Mouse (Mus musculus) stomach, postnatal 0 days (tissue): Measurements from ENCODE around the gene Pik3c2g. TPM values are rescaled to one million over a fixed set of nuclear protein-coding genes. Genes with fewer than 3 reads are reported as not detected.

Experiments
- ATAC-seq: fragments of 200-750 bp; cut with Nextera tagmentation; 2 replicates; pipeline ENCODE4 v1.8.0; 2017; ENCODE audit not compliant: low FRiP score, low TSS enrichment
- DNase-seq: peaks from one replicate; pipeline ENCODE4 v3.0.0-alpha.2; 2016; ENCODE audit warnings: low spot score
- H3K27ac ChIP-seq: fragments of 300-500 bp; sonication (generic); replicated peaks from 2 replicates; pipeline ENCODE4 v1.5.1; 2014; ENCODE audit warnings: mild to moderate bottlenecking, control low read depth
- H3K27me3 ChIP-seq: fragments of 300-500 bp; sonication (generic); 2 replicates; pipeline ENCODE4 v1.6.1; 2014; ENCODE audit warnings: low read length; ENCODE audit not compliant: control insufficient read depth, insufficient read depth
- H3K36me3 ChIP-seq: fragments of 300-500 bp; sonication (generic); 2 replicates; pipeline ENCODE4 v1.6.1; 2014; ENCODE audit warnings: low read length, mixed read lengths; ENCODE audit not compliant: control insufficient read depth, insufficient read depth
- H3K4me1 ChIP-seq: fragments of 300-500 bp; sonication (generic); replicated peaks from 2 replicates; pipeline ENCODE4 v1.6.1; 2014; ENCODE audit warnings: antibody characterized with exemption; ENCODE audit not compliant: control insufficient read depth, insufficient read depth
- H3K4me2 ChIP-seq: fragments of 300-500 bp; sonication (generic); replicated peaks from 2 replicates; pipeline ENCODE4 v1.6.1; 2014; ENCODE audit warnings: low read depth, mild to moderate bottlenecking, control low read depth, moderate library complexity
- H3K4me3 ChIP-seq: fragments of 300-500 bp; sonication (generic); 2 replicates; pipeline ENCODE4 v1.5.1; 2014; ENCODE audit warnings: low read depth, low read length, control low read depth
- H3K9ac ChIP-seq: fragments of 300-500 bp; sonication (generic); 2 replicates; pipeline ENCODE4 v1.6.1; 2014; ENCODE audit warnings: mild to moderate bottlenecking, low read length, control low read depth, mixed read lengths
- H3K9me3 ChIP-seq: fragments of 300-500 bp; sonication (generic); 2 replicates; pipeline ENCODE4 v1.6.1; 2016; ENCODE audit warnings: low read length; ENCODE audit not compliant: control insufficient read depth
- CTCF ChIP-seq: IDR thresholded peaks from 2 replicates; pipeline ENCODE4 v1.5.1; 2016; ENCODE audit warnings: antibody characterized with exemption, low read depth, mild to moderate bottlenecking, moderate library complexity
- EP300 ChIP-seq: optimal IDR thresholded peaks from 2 replicates; pipeline ENCODE3; 2016; ENCODE audit warnings: antibody characterized with exemption
- WGBS: fragments of 180-500 bp; shearing (Covaris S2); extraction: QIAGEN DNeasy Blood & Tissue Kit; methylation state at CpG from one replicate; pipeline ENCODE4 v1.1.7; 2014; 5-methylcytosine and 5-hydroxymethylcytosine counted together
- polyA plus RNA-seq: library from polyadenylated mRNA; unstranded; fragments of >200 nt; fragmentation: Nextera tagmentation; extraction: Ambion mirVana; gene quantifications from 2 replicates; pipeline ENCODE4 v1.2.1, GENCODE M21; 2015

The Pik3c2g gene
- polyA plus RNA-seq, 1 experiment from 2014 or later: 5.1 TPM

- Histone ChIP-seq H3K4me3 (no peak overlapping the region), H3K36me3 (no peaks in the 10 kb centered on the region), H3K27ac (no peak overlapping the region), H3K4me1 (no peaks in the 10 kb centered on the region), H3K4me2 (no peak overlapping the region), H3K9ac (no peak overlapping the region), H3K9me3 (no peaks in the 10 kb centered on the region), H3K27me3 (no peaks in the 10 kb centered on the region)
- TF ChIP-seq CTCF (peak; percentile 60), EP300 (no peak)
- WGBS: 38% methylated on average over 2 of the region's 2 CpGs
- DNase-seq: no peak
- ATAC-seq: no peak
Observed at GRCm38 (mm10) chr6:139596433-139596832, 9.4 kb downstream of the Pik3c2g start.

GRCm38 (mm10) chr6:139599216-139599615, 12.2 kb downstream of the Pik3c2g start:
- H3K4me1 ChIP-seq: no peaks in the 10 kb centered on the region
- no peaks in the 10 kb centered on the region for H3K9me3 ChIP-seq
- no peak for TF ChIP-seq CTCF
- H3K27me3 ChIP-seq: no peaks in the 10 kb centered on the region
- WGBS: 59% methylated on average over 1 of the region's 1 CpGs
- ATAC-seq (no peak), DNase-seq (no peak)
- no peaks in the 10 kb centered on the region for H3K36me3 ChIP-seq
- H3K9ac ChIP-seq: no peak overlapping the region
- no peak overlapping the region for H3K27ac ChIP-seq
- H3K4me3 ChIP-seq: no peak overlapping the region
- H3K4me2 ChIP-seq: no peak overlapping the region

- no peak for DNase-seq
- Histone ChIP-seq H3K9ac (no peak overlapping the region), H3K4me2 (no peak overlapping the region), H3K36me3 (no peaks in the 10 kb centered on the region), H3K27ac (no peak overlapping the region), H3K27me3 (no peaks in the 10 kb centered on the region), H3K9me3 (no peaks in the 10 kb centered on the region), H3K4me3 (no peak overlapping the region), H3K4me1 (no peaks in the 10 kb centered on the region)
- WGBS: 88% methylated on average over 4 of the region's 4 CpGs
- no peak for TF ChIP-seq EP300
- TF ChIP-seq CTCF: no peak
- ATAC-seq: no peak
Observed at GRCm38 (mm10) chr6:139618774-139619173, 31.8 kb downstream of the Pik3c2g start.

GRCm38 (mm10) chr6:139624756-139625155, 37.7 kb downstream of the Pik3c2g start:
- TF ChIP-seq EP300 (no peak), CTCF (no peak)
- no peaks in the 10 kb centered on the region for H3K27me3 ChIP-seq
- ATAC-seq: no peak

GRCm38 (mm10) chr6:139634561-139634960, 47.5 kb downstream of the Pik3c2g start:
- ATAC-seq (no peak), DNase-seq (no peak)
- Histone ChIP-seq H3K4me2 (no peak overlapping the region), H3K9ac (no peak overlapping the region), H3K36me3 (no peaks in the 10 kb centered on the region), H3K27me3 (no peaks in the 10 kb centered on the region), H3K4me1 (no peaks in the 10 kb centered on the region), H3K4me3 (no peak overlapping the region), H3K27ac (no peak overlapping the region), H3K9me3 (no peaks in the 10 kb centered on the region)
- 81% methylated on average over 3 of the region's 3 CpGs for WGBS
- TF ChIP-seq EP300 (no peak), CTCF (peak; percentile 24; the same call in 1 of the 2 replicates)

More at GRCm38 (mm10) chr6:139624756-139625155, 37.7 kb downstream of the Pik3c2g start:
- H3K4me3 ChIP-seq: no peak overlapping the region
- no peaks in the 10 kb centered on the region for H3K36me3 ChIP-seq
- no peaks in the 10 kb centered on the region for H3K9me3 ChIP-seq
- H3K27ac ChIP-seq: no peak overlapping the region
- no peak for DNase-seq
- no peaks in the 10 kb centered on the region for H3K4me1 ChIP-seq
- H3K9ac ChIP-seq: no peak overlapping the region
- H3K4me2 ChIP-seq: no peak overlapping the region

GRCm38 (mm10) chr6:139655399-139655798, 68.4 kb downstream of the Pik3c2g start:
- Histone ChIP-seq H3K4me1 (no peaks in the 10 kb centered on the region), H3K27ac (no peak overlapping the region), H3K36me3 (no peaks in the 10 kb centered on the region), H3K27me3 (no peaks in the 10 kb centered on the region), H3K9me3 (no peaks in the 10 kb centered on the region), H3K9ac (no peak overlapping the region), H3K4me3 (no peak overlapping the region), H3K4me2 (no peak overlapping the region)
- ATAC-seq: no peak
- WGBS: 28% methylated on average over 4 of the region's 4 CpGs
- no peak for DNase-seq
- TF ChIP-seq EP300 (no peak), CTCF (peak; percentile 78)
